Mouse (Mus musculus): Measurements from ENCODE around the gene Trim2. TPM values are rescaled to one million over a fixed set of nuclear protein-coding genes. Genes with fewer than 3 reads are reported as not detected.

Gene Trim2
- polyA plus RNA-seq, 1 experiment from 2014 or later = 37.7 TPM

- H3K4me2 ChIP-seq (ENCODE audit: low read depth, low read length) = no peak overlapping the region
- no peak for ATAC-seq (replicated peaks; ENCODE audit: insufficient number of reproducible peaks, low FRiP score, low TSS enrichment, low read depth)
- no peak overlapping the region for H3K4me3 ChIP-seq (ENCODE audit: low read depth, low read length)
- no peak overlapping the region for H3K9ac ChIP-seq (replicated peaks; ENCODE audit: low read length)
- H3K4me1 ChIP-seq (ENCODE audit: control insufficient read depth, insufficient read depth, low read length) = no peaks in the 10 kb centered on the region
- no peaks in the 10 kb centered on the region for H3K9me3 ChIP-seq (replicated peaks; ENCODE audit: control insufficient read depth, low read length)
- H3K27me3 ChIP-seq (ENCODE audit: control insufficient read depth, insufficient read depth, low read length) = no peaks in the 10 kb centered on the region
- H3K36me3 ChIP-seq (replicated peaks; ENCODE audit: control insufficient read depth, insufficient read depth, low read depth, low read length) = no peaks in the 10 kb centered on the region
- whole genome bisulfite sequencing = 77% methylated on average over 3 of the region's 3 CpGs
- DNase-seq (ENCODE audit: low spot score) = no peak
- no peak overlapping the region for H3K27ac ChIP-seq (replicated peaks; ENCODE audit: low read depth, low read length)
These were observed 180.0 kb downstream of the Trim2 start for GRCm38 (mm10) chr3:84126721-84127120.

DNA sequence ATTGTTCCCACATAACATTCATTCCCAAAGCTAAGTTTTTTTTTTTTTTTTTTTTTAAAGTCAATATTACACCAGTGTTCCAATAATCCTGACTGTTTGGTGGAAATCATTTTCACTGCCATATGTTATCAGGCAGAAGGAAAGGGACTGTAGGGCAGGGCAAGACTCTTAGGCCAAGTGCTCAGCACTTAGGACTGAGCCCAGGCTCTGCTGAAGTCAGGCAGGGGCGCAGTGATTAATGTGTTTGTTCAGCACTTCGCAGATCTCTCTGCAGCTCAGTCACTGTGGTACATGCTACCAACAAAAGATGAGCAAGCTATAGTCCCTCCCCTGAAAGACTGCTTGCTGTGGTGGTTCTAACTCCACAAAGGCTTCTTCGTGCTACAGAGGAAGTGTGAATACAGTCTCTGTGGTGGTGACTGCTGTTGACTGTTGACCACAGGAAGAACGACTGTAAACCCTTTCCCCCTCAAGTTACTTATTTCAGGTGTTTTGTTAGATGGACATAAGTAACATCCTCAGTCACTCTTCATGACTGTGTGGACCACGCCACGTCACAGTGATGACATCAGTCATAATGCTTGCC lies 180.9 kb downstream of the Trim2 start:
- Histone ChIP-seq H3K4me1 (ENCODE audit: control insufficient read depth, insufficient read depth, low read length) (no peaks in the 10 kb centered on the region), H3K4me3 (ENCODE audit: low read depth, low read length) (no peak overlapping the region), H3K9ac (replicated peaks; ENCODE audit: low read length) (no peak overlapping the region), H3K36me3 (replicated peaks; ENCODE audit: control insufficient read depth, insufficient read depth, low read depth, low read length) (no peaks in the 10 kb centered on the region), H3K27ac (replicated peaks; ENCODE audit: low read depth, low read length) (no peak overlapping the region), H3K27me3 (ENCODE audit: control insufficient read depth, insufficient read depth, low read length) (no peaks in the 10 kb centered on the region), H3K9me3 (replicated peaks; ENCODE audit: control insufficient read depth, low read length) (no peaks in the 10 kb centered on the region), H3K4me2 (ENCODE audit: low read depth, low read length) (no peak overlapping the region)
- 67% methylated on average over 6 of the region's 6 CpGs for WGBS
- no peak for ATAC-seq (replicated peaks; ENCODE audit: insufficient number of reproducible peaks, low FRiP score, low TSS enrichment, low read depth)
- no peak for DNase-seq (ENCODE audit: low spot score)

DNA sequence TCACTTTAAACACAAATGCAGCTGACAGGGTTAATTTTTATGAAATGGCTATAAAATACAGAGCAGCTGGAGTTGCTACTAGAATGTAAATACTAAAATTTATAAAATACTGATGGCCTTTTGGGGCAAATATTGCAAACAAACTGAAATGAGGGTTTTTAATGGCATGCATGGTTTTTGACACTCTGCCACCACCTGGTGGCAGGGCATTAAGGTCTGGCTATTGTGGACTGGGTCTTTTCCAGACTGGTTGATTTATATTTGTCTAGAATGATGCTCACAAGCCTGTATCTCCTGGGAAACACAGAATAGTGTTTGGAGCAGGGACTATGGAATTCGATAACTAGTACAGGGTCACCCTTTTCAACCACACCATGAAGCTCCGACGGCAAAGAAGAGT lies 183.2 kb downstream of the Trim2 start:
- no peak for DNase-seq (ENCODE audit: low spot score)

DNA sequence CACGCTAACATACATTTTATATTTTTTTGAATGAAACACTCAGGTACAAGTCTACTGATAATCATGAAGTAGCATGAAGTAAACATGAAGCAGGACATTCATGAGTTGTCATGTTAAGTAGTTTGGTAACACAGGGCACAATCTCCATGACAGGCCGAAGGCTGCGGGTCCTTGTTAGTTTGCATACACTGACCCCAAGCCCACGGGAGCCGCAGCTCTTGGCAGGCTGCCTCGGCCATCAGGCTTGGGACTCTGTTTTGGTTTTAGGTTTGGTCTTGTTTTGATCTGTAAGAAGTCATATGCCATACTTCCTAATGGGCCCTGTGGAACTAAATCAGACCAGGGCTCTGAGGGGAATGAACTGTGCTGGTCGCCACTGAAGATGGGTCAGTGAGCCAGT lies 188.0 kb downstream of the Trim2 start:
- Histone ChIP-seq H3K4me3 (ENCODE audit: low read depth, low read length) (no peak overlapping the region), H3K27me3 (ENCODE audit: control insufficient read depth, insufficient read depth, low read length) (no peaks in the 10 kb centered on the region), H3K9ac (replicated peaks; ENCODE audit: low read length) (no peak overlapping the region), H3K4me2 (ENCODE audit: low read depth, low read length) (no peak overlapping the region), H3K9me3 (replicated peaks; ENCODE audit: control insufficient read depth, low read length) (no peaks in the 10 kb centered on the region), H3K36me3 (replicated peaks; ENCODE audit: control insufficient read depth, insufficient read depth, low read depth, low read length) (no peaks in the 10 kb centered on the region), H3K4me1 (ENCODE audit: control insufficient read depth, insufficient read depth, low read length) (no peaks in the 10 kb centered on the region), H3K27ac (replicated peaks; ENCODE audit: low read depth, low read length) (no peak overlapping the region)
- ATAC-seq (replicated peaks; ENCODE audit: insufficient number of reproducible peaks, low FRiP score, low TSS enrichment, low read depth) (no peak), DNase-seq (ENCODE audit: low spot score) (no peak)
- WGBS = 70% methylated on average over 7 of the region's 7 CpGs

More for the DNA sequence above, 183.2 kb downstream of the Trim2 start:
- no peak overlapping the region for H3K4me3 ChIP-seq (ENCODE audit: low read depth, low read length)
- no peaks in the 10 kb centered on the region for H3K9me3 ChIP-seq (replicated peaks; ENCODE audit: control insufficient read depth, low read length)
- no peak overlapping the region for H3K27ac ChIP-seq (replicated peaks; ENCODE audit: low read depth, low read length)
- H3K9ac ChIP-seq (replicated peaks; ENCODE audit: low read length) = no peak overlapping the region
- WGBS = 70% methylated on average over 3 of the region's 3 CpGs
- no peaks in the 10 kb centered on the region for H3K4me1 ChIP-seq (ENCODE audit: control insufficient read depth, insufficient read depth, low read length)
- H3K4me2 ChIP-seq (ENCODE audit: low read depth, low read length) = no peak overlapping the region
- H3K36me3 ChIP-seq (replicated peaks; ENCODE audit: control insufficient read depth, insufficient read depth, low read depth, low read length) = no peaks in the 10 kb centered on the region
- H3K27me3 ChIP-seq (ENCODE audit: control insufficient read depth, insufficient read depth, low read length) = no peaks in the 10 kb centered on the region
- no peak for ATAC-seq (replicated peaks; ENCODE audit: insufficient number of reproducible peaks, low FRiP score, low TSS enrichment, low read depth)

DNA sequence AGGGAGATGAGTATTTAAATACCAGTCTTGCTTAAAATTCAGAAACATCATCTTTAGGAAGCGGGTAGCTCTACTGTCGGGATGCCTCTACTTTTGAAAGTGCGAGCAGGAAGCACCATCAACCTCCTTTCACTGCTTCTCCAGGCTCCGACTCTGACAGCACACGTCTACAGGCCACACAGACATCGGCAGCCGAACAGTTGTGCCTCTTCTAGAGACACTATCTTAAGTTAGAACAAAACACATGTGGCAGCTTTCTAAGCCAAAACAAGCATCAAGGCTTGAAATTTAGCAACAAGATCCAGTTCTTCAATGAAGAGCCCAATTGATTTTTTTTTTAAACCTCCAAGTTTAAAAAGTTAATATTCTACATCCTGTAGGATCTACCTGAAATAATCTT lies 188.5 kb downstream of the Trim2 start:
- Histone ChIP-seq H3K9ac (replicated peaks; ENCODE audit: low read length) (no peak overlapping the region), H3K9me3 (replicated peaks; ENCODE audit: control insufficient read depth, low read length) (no peaks in the 10 kb centered on the region), H3K4me1 (ENCODE audit: control insufficient read depth, insufficient read depth, low read length) (no peaks in the 10 kb centered on the region), H3K36me3 (replicated peaks; ENCODE audit: control insufficient read depth, insufficient read depth, low read depth, low read length) (no peaks in the 10 kb centered on the region), H3K27me3 (ENCODE audit: control insufficient read depth, insufficient read depth, low read length) (no peaks in the 10 kb centered on the region), H3K27ac (replicated peaks; ENCODE audit: low read depth, low read length) (no peak overlapping the region), H3K4me2 (ENCODE audit: low read depth, low read length) (no peak overlapping the region), H3K4me3 (ENCODE audit: low read depth, low read length) (no peak overlapping the region)
- no peak for ATAC-seq (replicated peaks; ENCODE audit: insufficient number of reproducible peaks, low FRiP score, low TSS enrichment, low read depth)
- DNase-seq (ENCODE audit: low spot score) = no peak
- 85% methylated on average over 7 of the region's 7 CpGs for WGBS

Other genes starting within 250 kb of the Trim2 start
- gene Mnd1, start 151.1 kb downstream of the Trim2 start, polyA plus RNA-seq (2014; fragmentation: Nextera tagmentation; extraction: Ambion mirVana) = 16.5 and 18.5 TPM in 2 replicates
- 0.21 and 0.42 TPM in 2 replicates for gene Gm6525, start 132.8 kb downstream of the Trim2 start, polyA plus RNA-seq (2014; fragmentation: Nextera tagmentation; extraction: Ambion mirVana)
- gene Fhdc1, start 173.6 kb upstream of the Trim2 start, polyA plus RNA-seq (2014; fragmentation: Nextera tagmentation; extraction: Ambion mirVana) = 1.8 and 2.4 TPM in 2 replicates